Mouse (Mus musculus) embryonic facial prominence, embryonic 12.5 days (tissue): ENCODE data around the gene Mien1. TPM values are rescaled to one million over a fixed set of nuclear protein-coding genes. Genes with fewer than 3 reads are reported as not detected.
A peak's percentile ranks its signal among the peaks of the same experiment; 100 is the strongest.

Source experiments
- ATAC-seq: fragments of 200-750 bp; cut with Nextera tagmentation; 2 replicates; pipeline ENCODE4 v1.8.0; 2017; ENCODE audit not compliant: insufficient number of reproducible peaks, insufficient read depth, low FRiP score, low TSS enrichment
- H3K27ac ChIP-seq: fragments of 300-500 bp; sonication (generic); 2 replicates; pipeline ENCODE4 v1.5.1; 2016; ENCODE audit warnings: mild to moderate bottlenecking
- H3K27me3 ChIP-seq: fragments of 300-500 bp; sonication (generic); 2 replicates; pipeline ENCODE4 v1.6.1; 2016; ENCODE audit warnings: mild to moderate bottlenecking, moderate library complexity
- H3K36me3 ChIP-seq: fragments of 300-500 bp; sonication (generic); 2 replicates; pipeline ENCODE4 v1.6.1; 2016; ENCODE audit warnings: mild to moderate bottlenecking
- H3K4me1 ChIP-seq: fragments of 300-500 bp; sonication (generic); 2 replicates; pipeline ENCODE4 v1.6.1; 2016
- H3K4me2 ChIP-seq: fragments of 300-500 bp; sonication (generic); replicated peaks from 2 replicates; pipeline ENCODE4 v1.6.1; 2016; ENCODE audit warnings: mild to moderate bottlenecking, moderate library complexity
- H3K4me3 ChIP-seq: fragments of 300-500 bp; sonication (generic); 2 replicates; pipeline ENCODE4 v1.5.1; 2016; ENCODE audit warnings: mild to moderate bottlenecking
- H3K9ac ChIP-seq: fragments of 300-500 bp; sonication (generic); 2 replicates; pipeline ENCODE4 v1.6.1; 2016; ENCODE audit warnings: mild to moderate bottlenecking, moderate library complexity
- H3K9me3 ChIP-seq: fragments of 300-500 bp; sonication (generic); 2 replicates; pipeline ENCODE4 v1.6.1; 2016; ENCODE audit warnings: mild to moderate bottlenecking, moderate library complexity
- WGBS: fragments of 180-500 bp; shearing (Covaris S2); methylation state at CpG from one replicate; pipeline ENCODE4 v1.1.7; 2016; 5-methylcytosine and 5-hydroxymethylcytosine counted together
- polyA plus RNA-seq: library from polyadenylated mRNA; unstranded; fragments of >200 nt; fragmentation: Nextera tagmentation; extraction: Ambion mirVana; gene quantifications from 2 replicates; pipeline ENCODE4 v1.2.1, GENCODE M21; 2016

Mien1 gene
- polyA plus RNA-seq, 1 experiment from 2014 or later: 78.4 TPM

DNA sequence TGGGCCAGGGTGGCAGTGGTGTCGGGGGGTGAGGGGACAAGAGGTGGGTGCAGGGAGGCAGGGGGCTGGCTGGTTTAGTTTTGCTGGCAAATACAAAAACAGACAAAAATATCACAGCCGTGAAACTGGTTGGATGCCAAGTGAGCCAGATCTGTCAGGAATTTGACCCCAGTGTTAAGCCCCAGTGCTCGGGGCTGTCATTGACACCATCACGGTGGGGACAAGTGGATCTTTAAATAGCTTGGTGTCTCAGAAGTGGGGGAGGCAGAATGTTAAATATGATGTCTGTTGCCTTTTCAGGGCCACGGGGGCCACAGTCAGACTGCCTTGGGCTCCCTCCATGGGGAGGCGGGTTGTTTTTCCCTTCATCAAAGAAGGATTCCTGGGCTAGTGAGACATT lies 44.5 kb downstream of the Mien1 start:
- no peaks in the 10 kb centered on the region for H3K36me3 ChIP-seq
- ATAC-seq: no peak
- H3K9me3 ChIP-seq: no peaks in the 10 kb centered on the region
- 36% methylated on average over 6 of the region's 6 CpGs for WGBS
- H3K9ac ChIP-seq: no peak overlapping the region
- H3K4me1 ChIP-seq: peaks cover 22% of the 10 kb centered on the region; the same call in 1 of the 2 replicates
- peaks cover 35% of the 10 kb centered on the region for H3K27me3 ChIP-seq
- no peak overlapping the region for H3K27ac ChIP-seq
- H3K4me2 ChIP-seq: no peak overlapping the region
- H3K4me3 ChIP-seq: no peak overlapping the region

DNA sequence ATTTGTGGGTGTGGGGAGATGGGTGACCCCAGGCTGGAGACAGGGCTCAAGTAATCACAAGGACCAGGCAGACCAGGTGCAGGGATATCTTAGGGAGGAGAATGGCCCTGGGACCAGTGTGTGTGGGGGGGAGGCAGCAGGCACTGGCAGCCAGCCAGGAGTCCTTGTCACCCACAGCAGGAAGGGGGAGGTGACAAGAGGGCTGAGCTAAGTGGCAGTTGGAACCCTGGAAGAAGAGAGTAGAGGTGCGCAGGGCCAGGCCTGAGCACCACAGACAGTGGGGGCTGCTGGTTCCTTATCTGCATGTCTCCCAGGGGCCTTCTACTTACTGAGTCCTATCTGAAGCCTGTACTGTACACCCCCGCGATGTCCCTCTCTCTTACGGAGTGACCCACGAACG lies 45.5 kb downstream of the Mien1 start:
- ATAC-seq: no peak
- H3K27me3 ChIP-seq: peaks cover 42% of the 10 kb centered on the region
- H3K36me3 ChIP-seq: no peaks in the 10 kb centered on the region
- no peak overlapping the region for H3K4me3 ChIP-seq
- 82% methylated on average over 6 of the region's 6 CpGs for WGBS
- no peak overlapping the region; the same call in 1 of the 2 replicates for H3K4me2 ChIP-seq
- peaks cover 22% of the 10 kb centered on the region; the same call in 1 of the 2 replicates for H3K4me1 ChIP-seq
- no peak overlapping the region for H3K27ac ChIP-seq
- H3K9me3 ChIP-seq: no peaks in the 10 kb centered on the region
- H3K9ac ChIP-seq: no peak overlapping the region

DNA sequence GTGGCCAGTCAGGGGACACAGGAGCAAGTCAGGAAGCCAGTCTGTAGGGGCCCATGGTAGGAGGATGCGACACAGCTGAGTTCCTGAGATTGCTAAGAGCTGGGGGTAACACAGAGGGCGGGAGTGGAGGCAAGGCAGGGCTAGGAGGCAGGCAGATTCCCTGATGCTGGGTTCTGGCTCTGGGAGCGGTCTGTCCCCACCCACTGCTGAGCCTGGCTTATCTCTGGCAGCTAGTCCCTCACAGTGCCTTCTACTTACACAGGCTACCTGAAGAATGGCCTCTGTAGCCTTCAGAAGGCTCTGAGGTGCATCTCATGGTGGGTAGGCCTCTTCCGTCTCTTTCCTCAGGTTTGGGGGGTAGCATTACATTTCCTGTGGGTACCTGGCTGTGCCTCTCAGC lies 46.1 kb downstream of the Mien1 start:
- H3K27ac ChIP-seq: 0 out of 2 replicates have a peak overlapping the region, but pooled peaks have one; percentile 23

DNA sequence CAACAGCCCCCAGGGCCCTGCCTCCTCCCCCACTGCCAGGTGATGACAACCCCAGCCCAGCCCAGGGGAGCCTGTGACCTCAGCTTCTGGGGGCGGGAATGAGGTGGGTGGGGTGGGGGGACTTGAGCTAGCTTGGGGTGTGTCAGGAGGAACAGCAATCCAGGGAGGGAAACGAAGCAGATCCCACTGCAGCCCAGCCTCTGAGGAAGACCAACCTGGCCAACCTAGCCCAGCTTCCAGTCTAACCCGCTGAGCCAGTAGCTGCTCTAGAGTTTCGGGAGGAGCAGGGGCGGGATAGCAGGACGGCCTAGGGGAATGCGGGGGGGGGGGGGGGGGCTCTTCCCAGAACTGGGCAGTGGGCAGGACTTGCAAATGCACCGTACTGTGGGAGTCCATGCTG lies 46.8 kb downstream of the Mien1 start:
- ATAC-seq: no peak
- H3K27ac ChIP-seq: 0 out of 2 replicates have a peak overlapping the region, but pooled peaks have one; percentile 0
- peaks cover 22% of the 10 kb centered on the region; the same call in 1 of the 2 replicates for H3K4me1 ChIP-seq
- 14% methylated on average over 7 of the region's 8 CpGs for WGBS
- no peaks in the 10 kb centered on the region for H3K9me3 ChIP-seq
- H3K27me3 ChIP-seq: peaks cover 55% of the 10 kb centered on the region
- H3K4me3 ChIP-seq: no peak overlapping the region
- peak overlapping the region; percentile 8; the same call in 1 of the 2 replicates for H3K4me2 ChIP-seq
- no peaks in the 10 kb centered on the region for H3K36me3 ChIP-seq
- no peak overlapping the region for H3K9ac ChIP-seq

More for the DNA sequence above, 46.1 kb downstream of the Mien1 start:
- Histone ChIP-seq H3K9ac (peak overlapping the region; percentile 17; the same call in 1 of the 2 replicates), H3K36me3 (no peaks in the 10 kb centered on the region), H3K9me3 (no peaks in the 10 kb centered on the region), H3K4me3 (no peak overlapping the region), H3K4me2 (peak overlapping the region; percentile 8; the same call in 1 of the 2 replicates), H3K4me1 (peaks cover 22% of the 10 kb centered on the region; the same call in 1 of the 2 replicates), H3K27me3 (peaks cover 49% of the 10 kb centered on the region)
- WGBS: 40% methylated on average over 4 of the region's 4 CpGs
- no peak for ATAC-seq

DNA sequence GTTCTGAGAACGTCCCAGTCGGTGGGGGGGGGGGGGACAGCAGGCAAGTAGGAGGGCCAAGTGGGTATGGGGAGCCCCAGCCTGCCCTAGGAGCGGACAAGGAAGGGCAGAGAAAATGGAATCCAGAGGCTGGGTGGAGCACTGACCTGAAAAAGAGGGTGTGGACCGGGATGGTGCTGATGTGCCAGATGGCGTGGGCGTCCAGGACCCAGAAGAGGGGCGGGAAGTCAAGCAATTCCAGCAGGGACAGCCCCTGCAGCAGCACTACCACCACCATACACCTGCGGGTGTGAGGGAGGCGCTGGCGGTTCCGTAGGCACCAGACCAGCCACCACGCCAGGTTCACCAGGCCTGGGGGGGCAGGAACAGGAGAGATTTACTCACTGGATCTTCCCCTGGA lies 48.6 kb downstream of the Mien1 start:
- no peak overlapping the region for H3K4me3 ChIP-seq
- ATAC-seq: no peak
- 76% methylated on average over 12 of the region's 12 CpGs for WGBS
- H3K4me1 ChIP-seq: peaks cover 21% of the 10 kb centered on the region; the same call in 1 of the 2 replicates
- no peaks in the 10 kb centered on the region for H3K9me3 ChIP-seq
- H3K9ac ChIP-seq: no peak overlapping the region
- H3K36me3 ChIP-seq: no peaks in the 10 kb centered on the region
- no peak overlapping the region for H3K27ac ChIP-seq
- peaks cover 74% of the 10 kb centered on the region for H3K27me3 ChIP-seq
- H3K4me2 ChIP-seq: no peak overlapping the region

DNA sequence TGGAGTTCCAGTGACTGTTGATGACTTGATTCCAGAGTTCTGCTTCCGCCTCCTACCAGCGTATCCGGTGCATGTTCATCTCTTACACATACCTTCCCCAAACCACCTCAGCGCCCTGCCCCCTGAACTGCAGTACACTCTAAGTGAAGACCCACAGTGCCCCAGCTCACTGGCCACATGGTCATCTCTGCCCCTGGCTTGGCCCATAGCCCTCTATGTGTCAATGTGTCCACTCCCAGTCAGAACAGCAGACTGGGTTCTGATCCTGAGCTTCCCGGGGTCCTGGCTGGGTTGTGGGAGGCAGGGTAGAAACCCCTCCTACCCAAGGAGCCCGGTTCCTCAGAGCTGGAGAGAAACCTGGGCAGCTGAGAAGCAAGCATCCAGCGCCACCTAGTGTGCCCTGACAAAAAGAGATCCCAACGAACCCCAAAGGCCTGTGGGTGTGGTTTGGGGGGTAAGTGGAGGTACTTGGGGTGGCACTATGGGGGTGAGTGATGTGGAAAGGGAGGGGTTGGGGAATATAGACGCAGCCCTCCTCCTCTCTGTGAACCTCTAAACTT lies 49.5 kb downstream of the Mien1 start:
- Histone ChIP-seq H3K36me3 (no peaks in the 10 kb centered on the region), H3K4me2 (no peak overlapping the region), H3K9ac (no peak overlapping the region), H3K27ac (no peak overlapping the region), H3K4me1 (peaks cover 18% of the 10 kb centered on the region; the same call in 1 of the 2 replicates), H3K27me3 (peaks cover 82% of the 10 kb centered on the region), H3K9me3 (no peaks in the 10 kb centered on the region), H3K4me3 (no peak overlapping the region)
- 19% methylated on average over 9 of the region's 9 CpGs for WGBS
- no peak for ATAC-seq

DNA sequence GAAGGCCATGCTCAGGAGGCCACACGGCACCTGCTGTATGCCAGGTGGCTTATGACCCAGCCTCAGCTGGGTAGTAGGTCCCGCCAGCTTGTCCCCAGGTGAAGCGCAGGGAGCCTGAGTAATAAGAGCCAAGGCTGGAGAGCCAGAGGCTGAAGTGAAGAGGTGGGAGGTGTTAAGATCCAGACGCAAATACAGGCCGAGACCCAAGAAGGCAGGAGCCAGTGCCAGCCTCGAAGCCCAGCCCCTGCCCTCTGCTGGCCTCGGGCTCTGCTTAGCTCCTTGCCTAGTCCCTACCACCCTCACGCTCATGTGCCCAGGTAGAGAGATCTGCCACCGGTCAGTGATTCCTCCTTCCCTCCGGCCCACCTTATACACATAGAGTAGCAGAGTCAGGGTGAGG lies 50.5 kb downstream of the Mien1 start:
- Histone ChIP-seq H3K9me3 (no peaks in the 10 kb centered on the region), H3K4me2 (no peak overlapping the region), H3K4me3 (no peak overlapping the region), H3K9ac (no peak overlapping the region), H3K4me1 (peaks cover 15% of the 10 kb centered on the region; the same call in 1 of the 2 replicates), H3K36me3 (no peaks in the 10 kb centered on the region), H3K27ac (no peak overlapping the region), H3K27me3 (peaks cover 88% of the 10 kb centered on the region)
- WGBS: 79% methylated on average over 10 of the region's 10 CpGs
- ATAC-seq: no peak

Other genes with a start within 250 kb of the Mien1 start
- 71.6 and 80.7 TPM in 2 replicates for gene Med1, start 245.7 kb downstream of the Mien1 start, polyA plus RNA-seq
- 15.9 and 16.7 TPM in 2 replicates for gene Cdk12, start 235.9 kb downstream of the Mien1 start, polyA plus RNA-seq
- gene Neurod2, start 109.3 kb downstream of the Mien1 start, polyA plus RNA-seq: 0.27 and 0.61 TPM in 2 replicates
- 0.39 and 1.0 TPM in 2 replicates for gene Ppp1r1b, start 90.6 kb downstream of the Mien1 start, polyA plus RNA-seq
- 39.6 and 47.6 TPM in 2 replicates for gene Stard3, start 80.6 kb downstream of the Mien1 start, polyA plus RNA-seq
- 1.5 and 1.7 TPM in 2 replicates for gene Tcap, start 55.2 kb downstream of the Mien1 start, polyA plus RNA-seq
- gene Pnmt, start 52.5 kb downstream of the Mien1 start, polyA plus RNA-seq: 0.33 TPM in 1 of 2 replicates, not detected in the other
- gene Pgap3, start 38.5 kb downstream of the Mien1 start, polyA plus RNA-seq: 9.8 and 10.4 TPM in 2 replicates
- 47.4 and 49.4 TPM in 2 replicates for gene Erbb2, start 26.5 kb downstream of the Mien1 start, polyA plus RNA-seq
- 7.3 and 7.7 TPM in 2 replicates for gene Grb7, start 7.4 kb upstream of the Mien1 start, polyA plus RNA-seq
- 0.24 and 0.47 TPM in 2 replicates for gene Ikzf3, start 107.0 kb upstream of the Mien1 start, polyA plus RNA-seq
- not detected in 2 replicates for gene Zpbp2, start 112.1 kb upstream of the Mien1 start, polyA plus RNA-seq
- 62.8 and 64.2 TPM in 2 replicates for gene Ormdl3, start 148.4 kb upstream of the Mien1 start, polyA plus RNA-seq
- not detected in 2 replicates for gene Lrrc3c, start 159.3 kb upstream of the Mien1 start, polyA plus RNA-seq
- gene Gm12355, start 186.7 kb upstream of the Mien1 start, polyA plus RNA-seq: 1.1 TPM in 2 replicates
- not detected in 2 replicates for gene Gsdma3, start 187.4 kb upstream of the Mien1 start, polyA plus RNA-seq
- not detected in 2 replicates for gene Gsdma2, start 207.8 kb upstream of the Mien1 start, polyA plus RNA-seq
- gene Gsdma, start 225.4 kb upstream of the Mien1 start, polyA plus RNA-seq: 0.05 TPM in 1 of 2 replicates, not detected in the other
- gene Psmd3, start 243.6 kb upstream of the Mien1 start, polyA plus RNA-seq: 246 and 248 TPM in 2 replicates